Mouse (Mus musculus) R1 (cell line): ENCODE results near the gene Tenm3.

Experiments used
- DNase-seq: peaks from one replicate; pipeline ENCODE4 v3.0.0-alpha.2; 2018; ENCODE audit warnings: low read depth, low spot score

Tenm3 gene

GRCm38 (mm10) chr8:48207567-48207966 is 636.2 kb downstream of the Tenm3 start:
- peak; percentile 25 for DNase-seq

DNA sequence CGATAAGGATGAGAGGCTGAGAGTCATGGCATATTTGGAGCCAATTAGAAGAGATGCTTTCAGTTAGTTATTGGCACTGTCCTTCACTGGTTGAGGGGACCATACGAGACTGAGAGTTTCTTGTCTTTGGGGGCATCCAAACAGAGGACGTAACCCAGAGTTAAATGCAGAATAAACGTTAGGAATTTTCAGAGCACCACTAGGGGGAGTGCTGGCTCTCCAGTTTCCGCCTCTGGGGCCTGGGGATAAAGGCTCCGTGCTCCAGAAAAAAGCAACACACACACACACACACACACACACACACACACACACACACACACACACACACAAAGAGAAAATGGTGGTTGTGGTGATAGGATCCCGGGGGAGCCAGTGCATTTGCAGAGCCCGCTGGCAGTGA is 636.8 kb downstream of the Tenm3 start:
- DNase-seq, result peak; percentile 72

GRCm38 (mm10) chr8:48204838-48205345 is 638.9 kb downstream of the Tenm3 start:
- no peak for DNase-seq

- no peak for DNase-seq
Observed at GRCm38 (mm10) chr8:48204114-48204837, 639.5 kb downstream of the Tenm3 start.

GRCm38 (mm10) chr8:48203611-48204010 is 640.1 kb downstream of the Tenm3 start:
- peak; percentile 58 for DNase-seq

- DNase-seq, result peak; percentile 96
Observed at GRCm38 (mm10) chr8:48203161-48203560, 640.6 kb downstream of the Tenm3 start.

DNA sequence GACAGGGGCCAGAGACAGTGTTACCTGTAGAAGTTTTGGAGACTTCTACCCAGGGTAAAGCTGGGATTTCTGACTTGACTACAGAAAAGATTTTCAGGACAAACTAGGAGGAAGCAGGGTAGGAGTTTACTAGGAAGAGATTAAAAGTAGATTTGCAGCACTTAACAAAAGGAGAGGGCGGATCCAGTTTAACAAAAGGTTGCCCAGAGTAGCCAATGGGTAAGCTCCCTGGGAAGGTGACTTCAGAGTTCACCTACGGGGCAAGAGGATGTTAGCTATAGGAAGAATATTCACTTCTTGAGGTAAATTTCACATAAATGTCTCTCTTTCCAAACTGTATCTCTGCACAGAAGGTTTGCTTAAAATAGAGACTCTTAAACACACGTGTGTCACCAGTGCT is 641.1 kb downstream of the Tenm3 start:
- peak; percentile 96 for DNase-seq

DNA sequence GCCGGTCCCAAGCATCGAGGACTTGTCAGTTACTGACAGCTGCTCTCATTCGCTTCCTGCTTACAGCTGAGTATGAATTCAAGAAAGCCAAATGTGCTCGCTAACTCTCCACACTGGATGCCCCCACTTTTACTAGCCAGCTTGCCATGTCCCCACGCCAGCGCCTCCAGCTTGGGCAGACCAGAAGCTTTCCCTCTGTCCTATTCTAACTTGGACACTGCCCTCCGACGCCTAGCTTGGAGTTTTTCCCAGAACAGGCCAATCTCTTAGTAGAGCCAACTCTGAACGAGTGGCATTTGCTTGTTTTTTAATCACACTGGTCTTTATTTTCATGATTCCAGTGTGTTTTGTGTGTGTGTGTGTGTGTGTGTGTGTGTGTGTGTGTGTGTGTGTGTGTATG is 644.6 kb downstream of the Tenm3 start:
- DNase-seq, result no peak

DNA sequence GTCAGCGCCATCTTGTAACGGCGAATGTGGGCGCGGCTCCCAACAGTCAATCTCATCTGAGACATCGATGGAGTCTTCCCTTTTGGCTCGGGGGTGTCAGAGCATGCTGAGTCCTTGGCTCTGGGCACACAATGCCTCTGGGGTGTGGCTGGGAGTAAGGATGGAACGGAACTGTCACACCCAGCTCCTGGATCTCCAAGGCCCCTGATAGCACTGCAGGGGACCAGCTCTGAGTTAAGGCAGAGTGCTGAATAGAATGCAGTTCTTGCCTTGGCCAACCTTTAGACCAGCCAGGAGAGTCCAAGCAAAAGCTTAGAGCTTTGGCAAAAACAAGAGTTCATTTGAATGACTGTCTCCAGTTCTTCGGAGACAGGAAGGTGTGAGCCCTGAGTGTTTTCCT is 647.8 kb downstream of the Tenm3 start:
- DNase-seq, result peak; percentile 98

GRCm38 (mm10) chr8:48188586-48188985 is 655.2 kb downstream of the Tenm3 start:
- DNase-seq, result peak; percentile 84

- DNase-seq, result no peak
Observed at GRCm38 (mm10) chr8:48183758-48184157, 660.0 kb downstream of the Tenm3 start.

DNA sequence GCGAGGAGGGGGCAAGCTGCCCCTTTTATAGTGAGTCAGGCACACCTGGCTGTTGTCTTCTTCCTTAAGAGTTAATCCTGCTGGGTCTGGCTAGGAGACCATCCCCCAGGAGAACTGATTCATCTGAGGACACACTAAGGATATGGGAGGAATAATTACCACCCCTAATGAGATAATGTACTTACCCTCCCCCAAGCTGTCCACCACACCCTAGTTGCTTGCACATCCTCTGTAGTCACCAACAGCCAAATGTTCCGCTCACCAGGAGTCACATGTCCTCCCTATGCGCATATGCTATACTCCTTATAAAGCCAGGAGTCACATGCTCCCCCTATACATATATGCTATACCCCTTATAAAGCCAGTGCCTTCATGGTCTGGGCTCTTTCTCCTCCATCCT is 662.8 kb downstream of the Tenm3 start:
- DNase-seq, result peak; percentile 51

GRCm38 (mm10) chr8:48180146-48180545 is 663.6 kb downstream of the Tenm3 start:
- DNase-seq, result peak; percentile 56

DNA sequence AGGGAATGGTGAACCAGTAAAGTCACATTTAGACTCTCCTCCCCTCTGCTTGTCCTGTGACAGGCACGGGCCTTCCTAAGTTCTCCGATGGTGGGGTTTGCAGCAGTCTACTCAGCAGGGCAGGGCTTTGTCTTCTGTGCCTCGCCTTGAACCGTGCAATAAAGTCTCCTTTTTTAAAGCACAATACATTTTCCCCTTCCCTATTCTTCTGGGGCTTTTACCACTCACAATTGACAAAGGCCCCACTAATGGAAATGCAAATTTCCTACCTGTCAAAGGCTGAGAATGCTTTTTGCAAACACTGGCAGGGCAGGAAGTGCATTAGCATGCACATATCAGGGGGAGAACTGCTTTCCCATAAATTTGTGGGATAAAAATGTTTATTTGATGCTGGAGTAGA is 664.8 kb downstream of the Tenm3 start:
- DNase-seq, result peak; percentile 99

- peak; percentile 97 for DNase-seq
Observed at GRCm38 (mm10) chr8:48177876-48178275, 665.9 kb downstream of the Tenm3 start.
